Mouse (Mus musculus): ENCODE results near the gene Map4k1.

DNA sequence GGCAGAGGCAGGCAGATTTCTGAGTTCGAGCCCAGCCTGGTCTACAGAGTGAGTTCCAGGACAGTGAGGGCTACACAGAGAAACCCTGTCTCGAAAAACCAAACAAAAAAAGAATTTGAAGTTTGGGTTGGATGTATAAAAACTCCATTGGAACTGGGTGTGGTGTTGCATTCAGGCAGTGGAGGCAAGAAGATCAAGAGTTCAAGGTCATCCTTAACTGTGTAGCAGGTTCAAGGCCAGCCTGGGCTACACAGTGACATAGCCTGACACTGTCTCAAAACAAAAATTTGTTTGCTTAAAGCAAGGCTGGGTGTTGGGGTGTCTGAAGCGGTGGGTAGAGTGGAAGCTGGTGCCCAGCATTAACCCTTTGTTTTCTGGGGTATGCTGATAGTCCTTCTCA is 11.6 kb downstream of the Map4k1 start:
- TF ChIP-seq CTCF (IDR thresholded peaks at IDR 0.05; ENCODE audit: low read depth, low read length) (no peak), TAL1 (conservative IDR thresholded peaks at IDR 0.05; ENCODE audit: low read depth, low read length) (no peak), GATA1 (IDR thresholded peaks at IDR 0.05; ENCODE audit: borderline replicate concordance, low read length) (no peak), GATA2 (IDR thresholded peaks at IDR 0.05; ENCODE audit: borderline replicate concordance, low read depth, low read length) (no peak), POLR2AphosphoS5 (IDR thresholded peaks at IDR 0.05; ENCODE audit: insufficient replicate concordance, low read depth, low read length) (no peak)

Measured in G1E (cell line).